Mouse (Mus musculus): ENCODE measurements around the gene Plxna3. TPM values are rescaled to one million over a fixed set of nuclear protein-coding genes. Genes with fewer than 3 reads are reported as not detected.

The Plxna3 gene
- total and polyA plus RNA-seq, 3 experiments = 2.0 to 5.0 (median 4.9) TPM

GRCm38 (mm10) chrX:74367512-74367911 lies 38.6 kb downstream of the Plxna3 start:
- dilution Hi-C loops (cut with MboI; ENCODE audit: extremely low pct_ligation_motif_present, extremely low pct_unique_long_range_greater_than_20kb, low sequenced_read_pairs) = no loop called here
- TF ChIP-seq JUND (conservative IDR thresholded peaks at IDR 0.05; ENCODE audit: low read depth, low read length) (no peak), KAT2A (IDR thresholded peaks at IDR 0.05; ENCODE audit: insufficient replicate concordance, low read length) (no peak), RCOR1 (conservative IDR thresholded peaks at IDR 0.05; ENCODE audit: low read depth, low read length) (no peak), ELF1 (IDR thresholded peaks at IDR 0.05; ENCODE audit: low read depth, low read length) (no peak), MEF2A (IDR thresholded peaks at IDR 0.05; ENCODE audit: borderline replicate concordance, low read depth, low read length) (no peak), IRF4 (IDR thresholded peaks at IDR 0.05; ENCODE audit: low read depth, low read length) (no peak), USF1 (IDR thresholded peaks at IDR 0.05; ENCODE audit: low read depth, low read length) (no peak), EP300 (IDR thresholded peaks at IDR 0.05; ENCODE audit: low read length) (no peak), ETS1 (conservative IDR thresholded peaks at IDR 0.05; ENCODE audit: low read depth, low read length) (no peak), BHLHE40 (IDR thresholded peaks at IDR 0.05; ENCODE audit: low read depth, low read length) (no peak), HCFC1 (IDR thresholded peaks at IDR 0.05; ENCODE audit: low read depth, low read length) (no peak), USF2 (conservative IDR thresholded peaks at IDR 0.05; ENCODE audit: low read depth, low read length) (no peak), ZMIZ1 (IDR thresholded peaks at IDR 0.05; ENCODE audit: low read depth, low read length) (no peak)

GRCm38 (mm10) chrX:74368209-74368909 lies 39.5 kb downstream of the Plxna3 start:
- dilution Hi-C loops (cut with MboI; ENCODE audit: extremely low pct_ligation_motif_present, extremely low pct_unique_long_range_greater_than_20kb, low sequenced_read_pairs) = no loop called here
- peak overlapping the region; percentile 65 for H3K4me2 ChIP-seq (ENCODE audit: insufficient read depth, low read depth, poor library complexity, severe bottlenecking)
- H3K27me3 ChIP-seq (replicated peaks) = no peaks in the 10 kb centered on the region
- peak overlapping the region; percentile 83 for H3K9ac ChIP-seq (ENCODE audit: insufficient read depth, low read depth)
- peak overlapping the region; percentile 67 to 88 (median 70) for H3K4me3 ChIP-seq (replicated peaks in 1 of 3; ENCODE audit: low read depth in 2 of 3, low read length in 2 of 3, poor library complexity in 1 of 3)
- H3K27ac ChIP-seq (ENCODE audit: insufficient read depth, low read depth) = peak overlapping the region; percentile 46; the same call in 1 of the 2 replicates
- H3K79me2 ChIP-seq (replicated peaks; ENCODE audit: control insufficient read depth, extremely low read depth, insufficient read depth, poor library complexity, severe bottlenecking) = peaks cover 9% of the 10 kb centered on the region
- no peaks in the 10 kb centered on the region for H3K9me3 ChIP-seq (replicated peaks; ENCODE audit: low read length)
- H3K36me3 ChIP-seq (replicated peaks in 1 of 2; ENCODE audit: control insufficient read depth in 1 of 2, insufficient read depth in 1 of 2, low read length in 1 of 2) = peaks cover 21 to 36% of the 10 kb centered on the region in 2 experiments
- no peak for TF ChIP-seq ETS1 (conservative IDR thresholded peaks at IDR 0.05; ENCODE audit: low read depth, low read length)
- 0 out of 2 replicates have a peak, but pooled peaks have one; percentile 25 for TF ChIP-seq MEF2A (IDR thresholded peaks at IDR 0.05; ENCODE audit: borderline replicate concordance, low read depth, low read length)
- TF ChIP-seq MAX (IDR thresholded peaks at IDR 0.05; ENCODE audit: low read length) = peak; percentile 88; the same call in 1 of the 2 replicates
- TF ChIP-seq ELF1 (IDR thresholded peaks at IDR 0.05; ENCODE audit: low read depth, low read length) = peak; percentile 43; the same call in 1 of the 2 replicates
- TF ChIP-seq MYC (IDR thresholded peaks at IDR 0.05; ENCODE audit: low read depth, low read length) = peak; percentile 81
- TF ChIP-seq KAT2A (IDR thresholded peaks at IDR 0.05; ENCODE audit: insufficient replicate concordance, low read length) = 0 out of 2 replicates have a peak, but pooled peaks have one; percentile 44
- no peak for TF ChIP-seq SMC3 (IDR thresholded peaks at IDR 0.05; ENCODE audit: low read depth, low read length)
- TF ChIP-seq CHD1 (IDR thresholded peaks at IDR 0.05; ENCODE audit: low read depth, low read length) = no peak
- TF ChIP-seq POLR2A (IDR thresholded peaks at IDR 0.05; ENCODE audit: low read depth, low read length) = peak; percentile 68
- no peak for TF ChIP-seq ZNF384 (IDR thresholded peaks at IDR 0.05; ENCODE audit: low read depth, low read length)
- TF ChIP-seq MXI1 (IDR thresholded peaks at IDR 0.05; ENCODE audit: low read depth, low read length) = peak; percentile 83
- TF ChIP-seq SIN3A (IDR thresholded peaks at IDR 0.05; ENCODE audit: low read length) = peak; percentile 54; the same call in 1 of the 2 replicates
- no peak for TF ChIP-seq CTCF (conservative IDR thresholded peaks at IDR 0.05 in 1 of 2, IDR thresholded peaks at IDR 0.05 in 1 of 2; ENCODE audit: low read depth in 2 of 2, low read length in 2 of 2)
- peak; percentile 85; the same call in 1 of the 2 replicates for TF ChIP-seq POLR2AphosphoS2 (IDR thresholded peaks at IDR 0.05; ENCODE audit: low read depth, low read length)
- TF ChIP-seq HCFC1 (IDR thresholded peaks at IDR 0.05; ENCODE audit: low read depth, low read length) = peak; percentile 52
- TF ChIP-seq NRF1 (IDR thresholded peaks at IDR 0.05; ENCODE audit: low read depth, low read length) = peak; percentile 77
- TF ChIP-seq IRF4 (IDR thresholded peaks at IDR 0.05; ENCODE audit: low read depth, low read length) = peak; percentile 9; the same call in 1 of the 2 replicates
- TF ChIP-seq TCF12 (IDR thresholded peaks at IDR 0.05; ENCODE audit: low read depth, low read length) = peak; percentile 52; the same call in 1 of the 2 replicates
- peak; percentile 36; the same call in 1 of the 2 replicates for TF ChIP-seq NELFE (IDR thresholded peaks at IDR 0.05; ENCODE audit: low read depth, low read length)
- in situ Hi-C loops (cut with MboI; ENCODE audit: low pct_ligation_motif_present, low pct_unique_long_range_greater_than_20kb, low sequenced_read_pairs) = no loop called here
- DNase-seq (ENCODE audit: extremely low read depth) = peak; percentile 48
- H3K4me1 ChIP-seq (ENCODE audit: control insufficient read depth in 1 of 2, insufficient read depth in 2 of 2) = peaks cover 12 to 35% of the 10 kb centered on the region in 2 experiments; a peak in 3 of 4 replicates

More at GRCm38 (mm10) chrX:74367512-74367911, 38.6 kb downstream of the Plxna3 start:
- in situ Hi-C loops (cut with MboI; ENCODE audit: low pct_ligation_motif_present, low pct_unique_long_range_greater_than_20kb, low sequenced_read_pairs) = no loop called here
- Histone ChIP-seq H3K27ac (ENCODE audit: insufficient read depth, low read depth) (no peak overlapping the region), H3K79me2 (replicated peaks; ENCODE audit: control insufficient read depth, extremely low read depth, insufficient read depth, poor library complexity, severe bottlenecking) (peaks cover 9% of the 10 kb centered on the region), H3K27me3 (replicated peaks) (no peaks in the 10 kb centered on the region), H3K9me3 (replicated peaks; ENCODE audit: low read length) (no peaks in the 10 kb centered on the region), H3K9ac (ENCODE audit: insufficient read depth, low read depth) (peak overlapping the region; percentile 83), H3K4me3 (replicated peaks in 1 of 3; ENCODE audit: low read depth in 2 of 3, low read length in 2 of 3, poor library complexity in 1 of 3) (peak overlapping the region; percentile 67 to 88 (median 70)), H3K36me3 (replicated peaks in 1 of 2; ENCODE audit: control insufficient read depth in 1 of 2, insufficient read depth in 1 of 2, low read length in 1 of 2) (peaks cover 21 to 36% of the 10 kb centered on the region in 2 experiments), H3K4me2 (ENCODE audit: insufficient read depth, low read depth, poor library complexity, severe bottlenecking) (peak overlapping the region; percentile 61; the same call in 1 of the 2 replicates), H3K4me1 (ENCODE audit: control insufficient read depth in 1 of 2, insufficient read depth in 2 of 2) (peaks cover 12 to 35% of the 10 kb centered on the region in 2 experiments; a peak in 3 of 4 replicates)
- DNase-seq (ENCODE audit: extremely low read depth) = no peak
